Mouse (Mus musculus) lung, postnatal 0 days (tissue): ENCODE measurements around the gene Mcrip2. TPM values are rescaled to one million over a fixed set of nuclear protein-coding genes. Genes with fewer than 3 reads are reported as not detected.

ENCODE experiments used
- ATAC-seq: fragments of 200-750 bp; cut with Nextera tagmentation; 2 replicates; pipeline ENCODE4 v1.8.0; 2017; ENCODE audit warnings: moderate library complexity
- DNase-seq: peaks from one replicate; pipeline ENCODE4 v3.0.0-alpha.2; 2016; ENCODE audit warnings: low spot score
- H3K27ac ChIP-seq: fragments of 300-500 bp; sonication (generic); 2 replicates; pipeline ENCODE4 v1.5.1; 2014; ENCODE audit warnings: antibody characterized with exemption, mild to moderate bottlenecking, low read length, mixed read lengths
- H3K27me3 ChIP-seq: fragments of 300-500 bp; sonication (generic); replicated peaks from 2 replicates; pipeline ENCODE4 v1.6.1; 2014; ENCODE audit warnings: low read length, mixed read lengths; ENCODE audit not compliant: insufficient read depth
- H3K36me3 ChIP-seq: fragments of 300-500 bp; sonication (generic); 2 replicates; pipeline ENCODE4 v1.6.1; 2014; ENCODE audit warnings: low read length, mixed read lengths; ENCODE audit not compliant: insufficient read depth
- H3K4me1 ChIP-seq: fragments of 300-500 bp; sonication (generic); 2 replicates; pipeline ENCODE4 v1.6.1; 2014; ENCODE audit warnings: antibody characterized with exemption, low read depth, low read length, mixed read lengths; ENCODE audit not compliant: insufficient read depth
- H3K4me2 ChIP-seq: fragments of 300-500 bp; sonication (generic); replicated peaks from 2 replicates; pipeline ENCODE4 v1.6.1; 2014; ENCODE audit warnings: low read depth, mild to moderate bottlenecking, low read length, moderate library complexity, mixed read lengths
- H3K4me3 ChIP-seq: fragments of 300-500 bp; sonication (generic); 2 replicates; pipeline ENCODE4 v1.5.1; 2014; ENCODE audit warnings: low read depth, low read length
- H3K9ac ChIP-seq: fragments of 300-500 bp; sonication (generic); replicated peaks from 2 replicates; pipeline ENCODE4 v1.6.1; 2014; ENCODE audit warnings: low read depth, mild to moderate bottlenecking
- H3K9me3 ChIP-seq: fragments of 300-500 bp; sonication (generic); 2 replicates; pipeline ENCODE4 v1.6.1; 2016; ENCODE audit warnings: low read length, mixed read lengths
- CTCF ChIP-seq: IDR thresholded peaks from 2 replicates; pipeline ENCODE4 v1.5.1; 2016; ENCODE audit warnings: antibody characterized with exemption, mild to moderate bottlenecking
- EP300 ChIP-seq: IDR thresholded peaks from 2 replicates; pipeline ENCODE4 v1.6.1; 2016; ENCODE audit warnings: antibody characterized with exemption, mild to moderate bottlenecking, control low read depth
- WGBS: fragments of 180-500 bp; shearing (Covaris S2); extraction: QIAGEN DNeasy Blood & Tissue Kit; methylation state at CpG from one replicate; pipeline ENCODE4 v1.1.7; 2014; 5-methylcytosine and 5-hydroxymethylcytosine counted together
- polyA plus RNA-seq: library from polyadenylated mRNA; unstranded; fragments of >200 nt; fragmentation: Nextera tagmentation; extraction: Ambion mirVana; gene quantifications from 2 replicates; pipeline ENCODE4 v1.2.1, GENCODE M21; 2015

The Mcrip2 gene
- polyA plus RNA-seq, 1 experiment from 2014 or later: 19.5 TPM

GRCm38 (mm10) chr17:25913186-25913876 is 44.8 kb upstream of the Mcrip2 start:
- TF ChIP-seq CTCF: no peak
- no peak for TF ChIP-seq EP300
- WGBS: 62% methylated on average over 14 of the region's 14 CpGs
- Histone ChIP-seq H3K4me3 (no peak overlapping the region), H3K27ac (no peak overlapping the region), H3K27me3 (no peaks in the 10 kb centered on the region), H3K9me3 (no peaks in the 10 kb centered on the region), H3K36me3 (no peaks in the 10 kb centered on the region), H3K4me2 (0 out of 2 replicates have a peak overlapping the region, but pooled peaks have one; percentile 9), H3K4me1 (peaks cover 8% of the 10 kb centered on the region; the same call in 1 of the 2 replicates), H3K9ac (no peak overlapping the region)
- ATAC-seq (no peak), DNase-seq (peak; percentile 49)

DNA sequence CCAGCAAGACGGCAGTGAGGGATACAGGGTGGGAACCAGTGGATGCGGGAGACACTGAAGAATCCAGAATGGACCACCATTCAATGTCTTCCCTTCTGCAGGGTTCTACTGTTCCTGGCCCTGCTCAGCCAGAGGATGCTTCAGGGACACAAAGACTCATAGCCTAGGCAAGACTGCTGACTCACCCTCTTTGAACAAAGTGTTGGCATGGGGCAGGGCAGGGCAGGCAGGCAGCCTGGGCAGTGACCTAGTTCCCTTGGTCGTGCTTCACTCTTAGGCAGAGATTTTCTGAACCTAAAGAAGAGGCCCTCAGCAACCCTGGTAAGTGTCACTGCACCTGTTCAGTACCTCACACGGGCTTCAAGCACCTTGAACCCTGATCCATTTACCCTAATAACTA is 43.3 kb upstream of the Mcrip2 start:
- no peak for TF ChIP-seq EP300
- TF ChIP-seq CTCF: no peak
- no peaks in the 10 kb centered on the region; the same call in 1 of the 2 replicates for H3K4me1 ChIP-seq
- 72% methylated on average over 4 of the region's 4 CpGs for WGBS
- H3K27me3 ChIP-seq: no peaks in the 10 kb centered on the region
- H3K4me3 ChIP-seq: no peak overlapping the region
- H3K36me3 ChIP-seq: no peaks in the 10 kb centered on the region
- no peak overlapping the region for H3K4me2 ChIP-seq
- H3K9ac ChIP-seq: no peak overlapping the region
- ATAC-seq (peak; percentile 65), DNase-seq (peak; percentile 55)
- no peaks in the 10 kb centered on the region for H3K9me3 ChIP-seq
- H3K27ac ChIP-seq: no peak overlapping the region

DNA sequence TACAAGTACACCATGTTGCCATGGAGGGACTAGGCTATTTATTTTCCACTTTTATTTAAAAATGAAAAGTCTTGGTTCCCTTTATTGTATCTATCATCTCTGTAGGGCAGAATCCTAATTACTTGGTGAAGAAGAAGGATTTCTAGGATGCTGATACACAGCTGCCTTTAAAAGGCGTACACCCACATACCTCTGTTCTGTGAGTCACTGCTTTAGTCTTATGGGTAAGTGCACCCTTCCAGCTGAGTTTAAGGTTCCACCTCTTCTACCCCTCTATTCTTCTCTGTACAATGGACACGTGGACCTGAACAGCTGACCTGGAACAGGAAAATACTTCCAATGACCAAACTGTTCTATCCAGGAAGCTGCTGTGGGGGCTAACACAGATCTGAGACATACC is 39.1 kb upstream of the Mcrip2 start:
- no peak for TF ChIP-seq EP300
- no peak for TF ChIP-seq CTCF
- H3K9me3 ChIP-seq: no peaks in the 10 kb centered on the region
- ATAC-seq: no peak
- H3K4me3 ChIP-seq: no peak overlapping the region
- H3K36me3 ChIP-seq: no peaks in the 10 kb centered on the region
- no peak overlapping the region for H3K27ac ChIP-seq
- H3K9ac ChIP-seq: no peak overlapping the region
- DNase-seq: no peak
- 91% methylated on average over 2 of the region's 2 CpGs for WGBS
- no peaks in the 10 kb centered on the region for H3K4me1 ChIP-seq
- H3K27me3 ChIP-seq: no peaks in the 10 kb centered on the region
- no peak overlapping the region for H3K4me2 ChIP-seq

DNA sequence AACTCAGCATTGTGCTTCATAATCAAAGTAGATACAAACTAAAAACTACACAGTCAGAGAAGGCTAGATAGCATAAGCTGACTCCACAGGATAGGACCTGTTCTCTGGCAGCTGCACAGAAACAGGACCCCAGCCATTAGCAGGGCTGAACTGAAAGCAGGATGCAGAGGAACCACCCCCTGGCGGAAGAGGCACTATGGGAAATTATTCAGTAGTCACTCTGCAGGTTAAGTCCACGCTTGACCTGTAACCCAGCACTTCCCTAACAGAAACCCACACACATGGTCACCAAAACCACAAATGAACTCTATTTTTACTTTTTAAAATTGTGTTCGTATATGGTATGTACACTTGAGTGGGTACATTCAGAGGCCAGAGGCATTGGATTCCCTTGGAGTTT is 34.5 kb upstream of the Mcrip2 start:
- ATAC-seq: no peak
- no peak for DNase-seq
- Histone ChIP-seq H3K9me3 (no peaks in the 10 kb centered on the region), H3K4me2 (no peak overlapping the region), H3K27me3 (no peaks in the 10 kb centered on the region), H3K9ac (no peak overlapping the region), H3K4me3 (no peak overlapping the region), H3K36me3 (no peaks in the 10 kb centered on the region), H3K27ac (no peak overlapping the region), H3K4me1 (no peaks in the 10 kb centered on the region)
- 90% methylated on average over 3 of the region's 3 CpGs for WGBS
- TF ChIP-seq CTCF: no peak
- no peak for TF ChIP-seq EP300

- no peak for ATAC-seq
- H3K9ac ChIP-seq: no peak overlapping the region
- H3K4me2 ChIP-seq: no peak overlapping the region
- no peak overlapping the region for H3K27ac ChIP-seq
- DNase-seq: no peak
- H3K27me3 ChIP-seq: no peaks in the 10 kb centered on the region
- no peaks in the 10 kb centered on the region for H3K36me3 ChIP-seq
- no peak overlapping the region for H3K4me3 ChIP-seq
- TF ChIP-seq CTCF: no peak
- no peak for TF ChIP-seq EP300
- no peaks in the 10 kb centered on the region for H3K9me3 ChIP-seq
- 91% methylated on average over 1 of the region's 1 CpGs for WGBS
- H3K4me1 ChIP-seq: no peaks in the 10 kb centered on the region
These were observed 31.6 kb upstream of the Mcrip2 start for GRCm38 (mm10) chr17:25900193-25900592.

- Histone ChIP-seq H3K4me1 (no peaks in the 10 kb centered on the region), H3K4me2 (no peak overlapping the region), H3K27me3 (no peaks in the 10 kb centered on the region), H3K9ac (no peak overlapping the region), H3K4me3 (no peak overlapping the region), H3K36me3 (no peaks in the 10 kb centered on the region), H3K9me3 (no peaks in the 10 kb centered on the region), H3K27ac (no peak overlapping the region)
- DNase-seq (no peak), ATAC-seq (no peak)
- 71% methylated on average over 12 of the region's 12 CpGs for WGBS
- no peak for TF ChIP-seq CTCF
- TF ChIP-seq EP300: no peak
These were observed 27.3 kb upstream of the Mcrip2 start for GRCm38 (mm10) chr17:25895891-25896290.
